Mouse (Mus musculus) megakaryocyte, embryonic 14.5 days (primary cell): ENCODE results near the gene Pkd1l3. TPM values are rescaled to one million over a fixed set of nuclear protein-coding genes. Genes with fewer than 3 reads are reported as not detected.

ENCODE experiments used
- H3K27me3 ChIP-seq: replicated peaks from 2 replicates; pipeline ENCODE3; 2012; ENCODE audit warnings: inconsistent platforms
- H3K36me3 ChIP-seq: replicated peaks from 2 replicates; pipeline ENCODE3; 2012; ENCODE audit warnings: low read length, inconsistent platforms, mixed read lengths
- H3K4me1 ChIP-seq: 2 replicates; pipeline ENCODE4 v1.6.1; 2012; ENCODE audit warnings: inconsistent platforms
- H3K4me3 ChIP-seq: replicated peaks from 2 replicates; pipeline ENCODE3; 2012; ENCODE audit warnings: moderate library complexity, mild to moderate bottlenecking, inconsistent platforms
- H3K9me3 ChIP-seq: 2 replicates; pipeline ENCODE4 v1.6.1; 2012; ENCODE audit warnings: inconsistent platforms
- FLI1 ChIP-seq: IDR thresholded peaks from 2 replicates; pipeline ENCODE4 v1.6.1; 2012; ENCODE audit warnings: low read length, inconsistent platforms, mixed read lengths
- GATA1 ChIP-seq: IDR thresholded peaks from 3 replicates; pipeline ENCODE4 v1.6.1; 2012; ENCODE audit warnings: mixed read lengths, low read length, inconsistent platforms, borderline replicate concordance
- polyA plus RNA-seq: library from polyadenylated mRNA; stranded (reverse); fragments of >175 nt; gene quantifications from 2 replicates; pipeline ENCODE4 v1.2.3, GENCODE M21; 2012; ENCODE audit warnings: low replicate concordance; ENCODE audit not compliant: insufficient read depth

Gene Pkd1l3
- polyA plus RNA-seq, 1 experiment = 0.72 TPM

- Histone ChIP-seq H3K4me3 (peak overlapping the region; percentile 93), H3K27me3 (peaks cover 33% of the 10 kb centered on the region), H3K4me1 (peaks cover 37% of the 10 kb centered on the region), H3K9me3 (no peaks in the 10 kb centered on the region), H3K36me3 (peaks cover 32% of the 10 kb centered on the region)
- no peak for TF ChIP-seq FLI1
- no peak for TF ChIP-seq GATA1
Measured at GRCm38 (mm10) chr8:109706874-109707237, 92.5 kb downstream of the Pkd1l3 start.

DNA sequence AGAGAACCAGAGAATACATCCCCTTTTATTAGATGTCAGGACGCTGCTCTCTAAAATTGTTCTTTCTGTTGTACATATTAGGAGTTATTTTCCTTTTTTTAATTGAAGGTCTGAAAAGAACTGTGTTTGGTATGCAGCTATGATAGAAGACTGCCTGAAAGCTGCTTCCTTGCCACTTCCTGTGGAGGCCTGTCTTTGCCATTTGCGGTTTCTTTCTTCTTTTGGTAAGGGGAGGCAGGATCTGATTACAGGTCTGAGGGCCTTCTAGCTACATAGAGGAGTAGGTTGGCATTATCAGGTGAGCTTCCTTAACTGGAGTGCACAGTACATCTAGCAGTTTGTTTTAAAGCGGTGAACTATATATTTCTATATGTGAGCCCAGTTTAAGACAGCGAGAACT is 93.6 kb downstream of the Pkd1l3 start:
- TF ChIP-seq GATA1 = no peak
- no peak for TF ChIP-seq FLI1
- Histone ChIP-seq H3K9me3 (no peaks in the 10 kb centered on the region), H3K27me3 (peaks cover 23% of the 10 kb centered on the region), H3K36me3 (peaks cover 39% of the 10 kb centered on the region), H3K4me3 (no peak overlapping the region), H3K4me1 (peaks cover 37% of the 10 kb centered on the region)

- no peak for TF ChIP-seq GATA1
- TF ChIP-seq FLI1 = no peak
- H3K9me3 ChIP-seq = no peaks in the 10 kb centered on the region
- H3K4me1 ChIP-seq = peaks cover 10% of the 10 kb centered on the region
- H3K27me3 ChIP-seq = no peaks in the 10 kb centered on the region
- no peak overlapping the region for H3K4me3 ChIP-seq
- H3K36me3 ChIP-seq = peaks cover 62% of the 10 kb centered on the region
Measured at GRCm38 (mm10) chr8:109712521-109712920, 98.2 kb downstream of the Pkd1l3 start.

- no peaks in the 10 kb centered on the region for H3K9me3 ChIP-seq
- no peaks in the 10 kb centered on the region for H3K27me3 ChIP-seq
- no peaks in the 10 kb centered on the region for H3K4me1 ChIP-seq
- peaks cover 61% of the 10 kb centered on the region for H3K36me3 ChIP-seq
- TF ChIP-seq FLI1 (no peak), GATA1 (no peak)
- H3K4me3 ChIP-seq = no peak overlapping the region
Measured at GRCm38 (mm10) chr8:109714961-109715360, 100.6 kb downstream of the Pkd1l3 start.

Other genes starting within 250 kb of the Pkd1l3 start
- not detected in 2 replicates for gene Pmfbp1, start 120.5 kb upstream of the Pkd1l3 start, polyA plus RNA-seq
- 18.8 and 29.4 TPM in 2 replicates for gene Dhx38, start 48.7 kb upstream of the Pkd1l3 start, polyA plus RNA-seq
- 2.1 and 10.7 TPM in 2 replicates for gene Txnl4b, start 48.6 kb upstream of the Pkd1l3 start, polyA plus RNA-seq
- gene Hp, start 35.3 kb upstream of the Pkd1l3 start, polyA plus RNA-seq = 1.6 and 26.3 TPM in 2 replicates
- gene Dhodh, start 5.8 kb upstream of the Pkd1l3 start, polyA plus RNA-seq = 26.8 and 45.7 TPM in 2 replicates
- 11.1 and 15.2 TPM in 2 replicates for gene Ist1, start 78.7 kb downstream of the Pkd1l3 start, polyA plus RNA-seq
- gene Zfp821, start 91.0 kb downstream of the Pkd1l3 start, polyA plus RNA-seq = 2.4 and 4.7 TPM in 2 replicates
- 1.5 and 6.3 TPM in 2 replicates for gene Atxn1l, start 123.2 kb downstream of the Pkd1l3 start, polyA plus RNA-seq
- 2.4 and 6.2 TPM in 2 replicates for gene Ap1g1, start 164.0 kb downstream of the Pkd1l3 start, polyA plus RNA-seq